Mouse (Mus musculus) adrenal gland, adult 2 months (tissue): ENCODE measurements around the gene Rims3. TPM values are rescaled to one million over a fixed set of nuclear protein-coding genes. Genes with fewer than 3 reads are reported as not detected.

ENCODE experiments used
- DNase-seq: peaks from one replicate; pipeline ENCODE4 v3.0.0; 2021
- polyA plus RNA-seq: library from polyadenylated mRNA; depleted of rRNA; stranded (reverse); fragments of >200 nt; gene quantifications from 2 replicates; pipeline ENCODE4 v1.2.3, GENCODE M21; 2012
- total RNA-seq, 2 experiments: library from RNA; stranded (reverse); gene quantifications; 2 replicates each; pipeline ENCODE4 v1.2.3; 2021

The Rims3 gene
- total and polyA plus RNA-seq, 3 experiments: 5.8 to 11.0 (median 6.9) TPM

DNA sequence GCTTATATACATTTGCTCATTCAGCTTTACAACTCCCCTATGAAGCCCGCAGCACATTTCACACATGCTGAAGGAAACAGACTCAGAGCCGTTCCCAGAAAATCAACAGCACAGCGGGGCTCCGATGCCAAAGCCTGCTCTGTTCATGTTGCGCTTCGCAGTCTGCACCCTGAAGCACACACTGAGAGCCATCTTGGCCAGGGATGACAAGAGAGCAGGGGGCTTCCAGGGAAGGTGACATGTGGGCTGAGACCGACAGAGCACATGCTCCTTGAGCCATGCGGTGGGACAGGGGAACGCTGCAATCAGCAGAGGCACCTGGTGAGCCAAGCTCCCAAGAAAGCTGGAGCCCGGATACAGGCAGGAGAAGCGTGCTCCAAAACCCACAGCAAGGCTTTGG, 5.2 kb upstream of the Rims3 start:
- DNase-seq: no peak

DNA sequence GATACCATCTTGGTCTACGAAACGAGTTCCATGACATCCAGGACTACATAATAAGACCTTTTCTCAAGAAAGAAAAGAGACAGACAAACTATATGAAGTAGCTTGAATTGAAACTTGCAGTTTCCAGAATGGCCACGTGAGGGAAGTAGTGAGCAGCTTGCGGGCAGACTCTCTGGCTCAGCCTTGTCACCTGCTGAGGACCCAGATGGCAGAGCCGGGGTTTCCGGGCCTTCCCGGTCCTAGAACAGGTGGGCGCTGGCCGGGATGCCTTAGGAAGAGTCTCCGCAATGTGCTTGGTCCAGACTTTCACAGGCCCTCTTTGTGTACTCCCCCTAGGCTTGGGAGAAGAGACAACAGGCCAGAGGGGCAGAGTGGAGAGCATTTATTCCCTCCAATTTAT, 3.7 kb upstream of the Rims3 start:
- peak; percentile 58 for DNase-seq

GRCm38 (mm10) chr4:120855360-120856060, 894 bp downstream of the Rims3 start:
- no peak for DNase-seq

- DNase-seq: no peak
Observed at GRCm38 (mm10) chr4:120856376-120856775, 1.8 kb downstream of the Rims3 start.

GRCm38 (mm10) chr4:120859865-120860264, 5.2 kb downstream of the Rims3 start:
- no peak for DNase-seq

GRCm38 (mm10) chr4:120866211-120866610, 11.6 kb downstream of the Rims3 start:
- DNase-seq: peak; percentile 42

GRCm38 (mm10) chr4:120868246-120868645, 13.6 kb downstream of the Rims3 start:
- DNase-seq: no peak

DNA sequence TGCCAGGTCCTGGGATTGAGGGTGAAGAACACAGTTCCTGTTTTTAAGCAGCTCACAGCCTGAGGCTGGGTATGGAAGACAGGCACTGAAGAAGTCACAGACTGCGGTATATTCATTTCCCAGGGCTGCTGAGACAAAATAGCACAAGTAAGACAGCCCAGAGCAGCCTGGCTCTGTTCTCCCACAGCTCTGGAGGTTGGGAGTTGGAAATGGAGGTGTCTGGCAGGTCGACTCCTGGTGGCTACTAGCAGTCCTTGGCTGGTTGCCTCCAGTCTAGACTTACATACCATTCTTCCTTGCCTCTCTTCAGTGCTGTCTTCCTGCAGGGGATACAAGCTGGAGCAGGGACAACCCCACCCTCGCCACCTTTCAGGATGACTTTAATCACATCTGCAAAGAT, 14.4 kb downstream of the Rims3 start:
- no peak for DNase-seq

DNA sequence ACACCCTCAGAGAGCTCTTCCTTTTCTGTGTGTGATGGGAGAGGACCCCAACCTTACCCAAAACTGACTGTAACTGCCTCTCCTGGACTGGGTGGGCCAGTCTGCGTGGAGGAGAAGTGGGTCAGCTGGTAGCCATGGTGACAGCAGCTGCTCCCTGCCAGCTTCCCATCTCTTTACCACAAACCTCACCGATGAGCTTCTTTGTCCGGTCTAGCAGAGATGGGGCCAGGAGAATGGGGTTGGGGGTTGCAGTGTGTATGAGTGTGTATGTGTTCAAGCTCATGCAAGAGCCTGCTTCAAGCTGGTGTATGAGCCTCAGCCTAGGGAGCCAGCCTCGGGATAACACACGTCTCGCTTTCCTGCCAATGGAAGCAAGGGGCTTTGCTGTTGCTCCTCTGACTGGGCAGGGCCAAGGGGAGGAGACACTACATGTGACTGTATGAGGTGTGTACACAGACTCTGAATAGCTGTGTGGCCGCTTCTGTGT, 15.7 kb downstream of the Rims3 start:
- no peak for DNase-seq

DNA sequence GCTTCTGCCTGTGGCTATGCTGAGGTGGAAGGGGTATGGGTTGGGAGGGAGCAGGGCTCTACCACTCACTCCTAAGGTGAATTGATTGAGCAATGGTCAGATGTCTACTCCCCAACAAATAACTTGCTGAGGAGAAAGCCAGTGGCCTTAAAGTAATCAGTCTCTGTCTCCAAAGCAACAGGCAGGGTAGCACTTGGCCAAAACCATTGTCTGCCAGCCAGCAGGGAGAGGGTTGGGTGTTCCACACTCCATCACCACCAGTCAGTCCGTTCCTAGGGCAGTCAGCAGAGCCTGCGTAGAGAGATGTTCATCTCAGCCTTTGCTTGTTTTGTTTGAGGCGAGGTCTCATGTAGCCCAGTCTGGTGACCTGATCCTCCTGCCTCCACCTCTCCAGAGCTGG, 21.3 kb downstream of the Rims3 start:
- DNase-seq: no peak

- no peak for DNase-seq
Observed at GRCm38 (mm10) chr4:120878728-120879127, 24.1 kb downstream of the Rims3 start.

DNA sequence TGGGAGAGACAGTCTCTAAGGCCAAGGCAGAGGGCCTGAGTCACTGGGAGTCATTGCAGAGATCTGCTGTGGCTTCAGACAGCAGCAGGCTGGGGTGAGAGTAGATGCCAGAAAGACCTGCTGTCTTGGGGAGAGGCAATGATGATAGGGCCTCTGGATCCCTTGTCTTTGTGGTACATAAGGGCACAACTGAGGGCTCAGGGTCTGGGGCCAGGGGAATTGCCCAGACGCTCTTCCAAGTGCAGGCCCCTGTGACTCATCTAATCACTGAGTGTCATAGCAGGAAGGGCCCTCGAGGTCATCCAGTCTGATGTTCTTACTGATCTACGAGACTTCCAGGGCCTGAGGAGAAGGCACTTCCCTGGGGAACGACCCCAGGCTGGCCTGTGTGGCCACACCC, 24.8 kb downstream of the Rims3 start:
- peak; percentile 61 for DNase-seq

DNA sequence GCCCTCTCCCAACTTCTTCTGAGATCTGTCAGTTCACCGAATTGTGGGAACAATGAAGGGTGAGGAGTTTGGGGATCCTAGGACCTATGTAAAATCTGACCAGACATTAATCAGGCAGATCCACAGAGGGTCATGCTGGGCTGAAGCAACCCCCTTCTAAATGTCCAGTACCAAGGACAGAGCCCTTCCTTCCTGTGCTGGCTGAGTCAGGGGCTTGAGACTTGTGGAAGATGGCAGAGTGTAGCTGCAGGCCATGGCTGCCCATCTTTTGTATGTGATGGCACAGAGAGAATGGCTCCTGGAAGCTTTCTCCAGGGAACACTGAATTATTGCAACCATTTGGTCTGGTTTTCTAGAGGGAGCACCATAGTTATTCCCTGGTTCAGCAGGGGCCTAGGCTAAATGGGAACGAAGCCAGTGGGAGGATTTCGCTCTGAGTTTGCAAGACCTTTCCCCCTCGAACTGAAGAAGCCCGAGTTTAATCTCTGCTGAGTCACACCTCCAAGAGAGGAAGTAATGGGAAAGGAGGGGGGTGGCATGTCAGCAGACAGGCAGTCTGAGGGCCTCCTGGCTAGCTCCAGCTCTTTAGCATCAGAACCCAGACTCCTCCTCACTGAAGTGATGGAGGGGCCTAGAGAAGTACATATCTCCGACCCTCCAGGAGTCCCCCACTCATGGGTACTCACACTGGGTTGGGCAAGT, 26.3 kb downstream of the Rims3 start:
- DNase-seq: no peak

GRCm38 (mm10) chr4:120882002-120882625, 27.5 kb downstream of the Rims3 start:
- no peak for DNase-seq

DNA sequence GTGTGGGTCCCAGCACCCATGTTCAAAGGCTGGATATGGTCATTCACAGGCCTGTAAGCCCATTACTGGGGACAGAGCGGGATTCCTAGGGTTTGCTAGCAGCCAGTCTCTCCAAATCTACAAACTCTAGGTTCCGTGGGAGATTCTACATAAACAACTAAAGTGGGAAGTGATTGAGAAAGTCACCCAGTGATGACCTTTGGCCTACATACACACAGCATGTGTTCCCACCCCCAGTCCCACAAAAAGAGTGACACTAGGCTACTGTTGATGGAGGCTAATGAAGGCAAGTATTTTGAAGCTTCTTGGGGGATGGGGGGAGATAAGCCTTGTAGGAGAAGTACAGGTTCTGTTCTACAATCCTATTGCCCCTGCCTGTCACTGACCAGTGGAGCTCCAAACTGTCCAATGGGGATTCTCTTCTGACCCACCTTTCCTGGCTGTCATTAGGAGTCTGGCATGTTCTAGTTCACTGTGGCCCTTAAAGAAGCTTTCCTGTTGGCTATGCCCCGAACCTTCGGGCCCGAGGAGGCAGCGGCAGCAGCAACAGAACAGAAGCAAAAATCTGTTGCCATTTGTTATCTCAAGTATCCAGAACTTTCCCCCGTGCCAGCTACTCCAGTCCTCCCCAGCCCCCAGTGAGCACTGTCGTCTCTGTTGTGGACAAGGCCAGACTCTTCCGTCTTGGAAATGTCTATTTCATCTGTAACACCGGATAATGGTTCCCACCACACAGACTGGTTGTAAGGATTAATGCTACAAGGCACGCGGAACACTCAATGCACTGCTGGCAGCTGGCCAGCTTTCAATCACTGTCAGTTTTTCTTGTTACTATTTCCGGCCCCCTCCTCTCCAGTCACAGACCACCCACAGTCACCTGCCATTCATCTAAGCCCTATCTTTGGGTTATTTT, 30.8 kb downstream of the Rims3 start:
- DNase-seq: no peak

- DNase-seq: no peak
Observed at GRCm38 (mm10) chr4:120886131-120886530, 31.5 kb downstream of the Rims3 start.

DNA sequence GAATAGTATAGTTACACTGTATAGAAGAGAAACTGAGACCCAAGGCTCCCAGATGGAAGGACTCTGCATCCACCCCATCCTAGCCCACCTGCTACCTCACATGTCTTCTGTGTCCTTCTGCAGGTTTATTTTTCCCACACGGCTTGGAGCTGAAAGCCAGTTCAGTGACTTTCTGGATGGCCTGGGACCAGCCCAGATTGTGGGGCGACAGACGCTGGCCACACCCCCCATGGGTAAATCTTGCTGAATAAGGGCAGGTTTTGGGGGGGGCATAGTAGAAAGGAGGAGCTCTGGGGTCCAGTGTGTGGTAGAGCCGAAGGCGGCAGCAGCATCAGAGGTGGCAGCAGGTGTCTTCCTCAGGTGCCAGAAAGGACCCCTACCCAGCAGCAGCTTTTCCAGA, 32.2 kb downstream of the Rims3 start:
- DNase-seq: no peak

- DNase-seq: peak; percentile 59
Observed at GRCm38 (mm10) chr4:120887381-120888112, 32.9 kb downstream of the Rims3 start.

DNA sequence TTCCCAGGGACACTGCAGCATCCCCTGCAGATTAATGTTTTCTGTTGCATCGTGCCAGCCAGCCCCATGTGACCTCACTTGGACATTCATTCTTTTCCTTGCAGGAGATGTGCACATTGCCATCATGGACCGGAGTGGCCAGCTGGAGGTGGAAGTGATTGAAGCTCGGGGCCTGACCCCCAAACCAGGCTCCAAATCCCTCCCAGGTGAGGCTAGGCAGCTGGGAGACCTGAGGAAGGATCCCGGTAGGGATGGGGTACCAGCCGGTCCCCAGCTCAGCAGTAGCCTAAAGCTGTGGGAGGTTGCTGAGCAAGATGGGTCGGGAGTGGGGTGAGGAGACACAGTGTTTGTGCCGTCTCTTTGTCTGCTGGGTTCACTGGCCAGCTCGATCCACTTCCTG, 34.3 kb downstream of the Rims3 start:
- no peak for DNase-seq

DNA sequence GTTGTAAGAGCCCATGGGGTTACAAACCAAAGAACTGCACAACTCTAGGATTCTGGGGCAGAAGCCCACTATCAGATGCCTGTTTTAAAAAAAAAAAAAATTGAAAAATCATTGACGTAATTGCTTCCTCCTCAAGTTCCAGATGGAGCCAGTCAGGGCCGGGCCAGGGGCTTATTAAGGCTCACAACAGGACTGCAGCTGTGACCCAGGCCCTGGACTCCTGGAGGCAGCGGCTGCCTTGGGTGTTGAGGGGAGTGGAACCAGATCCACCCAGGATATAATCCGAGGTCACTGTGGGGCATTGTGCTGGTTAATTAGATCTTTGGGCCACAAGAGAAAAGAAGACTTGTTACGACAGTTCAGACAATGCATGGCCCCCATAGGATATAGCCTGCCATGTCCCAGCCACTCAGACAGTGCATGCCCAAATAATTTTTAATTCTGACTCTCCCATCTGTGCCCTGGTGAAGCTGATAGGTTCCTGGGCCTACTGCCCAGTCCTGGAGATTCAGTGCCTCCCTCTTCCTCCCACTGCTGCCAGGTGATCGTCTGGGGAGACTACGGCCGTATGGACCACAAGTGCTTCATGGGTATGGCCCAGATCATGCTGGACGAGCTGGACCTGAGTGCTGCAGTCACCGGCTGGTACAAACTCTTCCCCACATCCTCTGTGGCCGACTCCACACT, 36.3 kb downstream of the Rims3 start:
- DNase-seq: no peak

- DNase-seq: no peak
Observed at GRCm38 (mm10) chr4:120891960-120892359, 37.3 kb downstream of the Rims3 start.
